Mouse (Mus musculus) midbrain, embryonic 13.5 days (tissue): ENCODE measurements at regions not wholly inside any gene's neighbourhood (a gene's known extent, or its start where the extent isn't known, plus 50 kb on each side); places are given as distances from the start of the nearest gene placed in this dataset.

Source experiments
- ATAC-seq: fragments of 200-750 bp; cut with Nextera tagmentation; 2 replicates; pipeline ENCODE4 v1.8.0; 2017; ENCODE audit warnings: mild to moderate bottlenecking, moderate TSS enrichment, moderate library complexity
- H3K27ac ChIP-seq: fragments of 300-500 bp; sonication (generic); 2 replicates; pipeline ENCODE4 v1.5.1; 2015; ENCODE audit warnings: inconsistent platforms, mild to moderate bottlenecking, moderate library complexity
- H3K27me3 ChIP-seq: fragments of 300-500 bp; sonication (generic); 2 replicates; pipeline ENCODE4 v1.6.1; 2015; ENCODE audit warnings: mild to moderate bottlenecking, inconsistent platforms
- H3K36me3 ChIP-seq: fragments of 300-500 bp; sonication (generic); 2 replicates; pipeline ENCODE4 v1.6.1; 2015; ENCODE audit warnings: mild to moderate bottlenecking, inconsistent platforms
- H3K4me1 ChIP-seq: fragments of 300-500 bp; sonication (generic); replicated peaks from 2 replicates; pipeline ENCODE4 v1.6.1; 2015; ENCODE audit warnings: inconsistent platforms
- H3K4me2 ChIP-seq: fragments of 300-500 bp; sonication (generic); replicated peaks from 2 replicates; pipeline ENCODE4 v1.6.1; 2015; ENCODE audit warnings: moderate library complexity, mild to moderate bottlenecking, inconsistent platforms
- H3K4me3 ChIP-seq: fragments of 300-500 bp; sonication (generic); replicated peaks from 2 replicates; pipeline ENCODE4 v1.5.1; 2015; ENCODE audit warnings: mild to moderate bottlenecking, inconsistent platforms
- H3K9ac ChIP-seq: fragments of 300-500 bp; sonication (generic); replicated peaks from 2 replicates; pipeline ENCODE4 v1.6.1; 2015; ENCODE audit warnings: mild to moderate bottlenecking, inconsistent platforms
- H3K9me3 ChIP-seq: fragments of 300-500 bp; sonication (generic); 2 replicates; pipeline ENCODE4 v1.6.1; 2016; ENCODE audit warnings: mild to moderate bottlenecking, inconsistent platforms
- WGBS: fragments of 180-500 bp; shearing (Covaris S2); methylation state at CpG from one replicate; pipeline ENCODE4 v1.1.7; 2015; 5-methylcytosine and 5-hydroxymethylcytosine counted together

DNA sequence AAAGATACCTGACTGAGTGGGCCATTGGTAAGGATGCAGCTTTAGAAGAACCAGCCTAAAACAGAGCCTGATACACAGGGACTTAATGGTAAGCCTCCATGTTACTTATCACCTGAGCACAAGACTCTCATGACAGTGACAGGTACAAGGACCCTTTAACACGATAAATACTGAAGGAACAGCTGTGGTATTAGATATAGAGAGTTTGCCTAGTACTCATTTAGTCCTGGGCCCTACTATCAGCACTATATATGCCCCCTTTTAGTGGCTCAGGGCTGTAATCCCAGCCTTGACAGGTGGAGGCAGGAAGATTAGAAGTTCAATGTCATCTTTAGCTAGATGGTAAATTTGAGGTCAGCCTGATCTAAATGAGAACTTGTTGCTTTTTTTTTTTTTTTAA lies 148.0 kb upstream of the Jade1 start:
- Histone ChIP-seq H3K9me3 (no peaks in the 10 kb centered on the region), H3K4me3 (no peak overlapping the region), H3K4me1 (peaks cover 15% of the 10 kb centered on the region), H3K27ac (no peak overlapping the region), H3K36me3 (no peaks in the 10 kb centered on the region), H3K27me3 (peaks cover 4% of the 10 kb centered on the region; the same call in 1 of the 2 replicates), H3K9ac (no peak overlapping the region), H3K4me2 (no peak overlapping the region)
- no peak for ATAC-seq
- 84% methylated on average over 1 of the region's 1 CpGs for WGBS

DNA sequence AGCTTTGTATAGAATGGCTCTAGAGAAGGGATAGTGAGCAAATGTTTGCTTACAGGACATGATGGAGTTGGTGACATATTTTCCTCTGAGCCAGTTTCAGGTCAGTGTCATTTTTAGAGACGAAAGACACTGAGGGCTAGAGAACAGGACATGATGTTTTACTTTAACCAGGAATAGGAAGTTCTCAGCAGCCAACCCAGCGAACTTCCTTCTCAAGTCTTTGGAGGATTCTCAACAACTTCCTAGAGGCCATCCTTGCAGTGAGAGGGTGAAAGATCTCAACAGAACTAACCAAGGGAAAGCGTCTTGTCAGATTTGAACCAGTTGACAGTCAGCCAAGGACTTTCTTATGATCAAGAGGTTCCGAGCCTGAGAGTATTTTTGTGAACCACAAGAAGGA lies 153.7 kb upstream of the Jade1 start:
- H3K27me3 ChIP-seq, result no peaks in the 10 kb centered on the region
- WGBS, result 86% methylated on average over 4 of the region's 4 CpGs
- H3K9ac ChIP-seq, result no peak overlapping the region
- no peak overlapping the region for H3K4me3 ChIP-seq
- ATAC-seq, result no peak
- 0 out of 2 replicates have a peak, but pooled peaks cover 3% of the 10 kb centered on the region for H3K4me1 ChIP-seq
- H3K27ac ChIP-seq, result no peak overlapping the region
- no peak overlapping the region for H3K4me2 ChIP-seq
- no peaks in the 10 kb centered on the region for H3K9me3 ChIP-seq
- H3K36me3 ChIP-seq, result no peaks in the 10 kb centered on the region

DNA sequence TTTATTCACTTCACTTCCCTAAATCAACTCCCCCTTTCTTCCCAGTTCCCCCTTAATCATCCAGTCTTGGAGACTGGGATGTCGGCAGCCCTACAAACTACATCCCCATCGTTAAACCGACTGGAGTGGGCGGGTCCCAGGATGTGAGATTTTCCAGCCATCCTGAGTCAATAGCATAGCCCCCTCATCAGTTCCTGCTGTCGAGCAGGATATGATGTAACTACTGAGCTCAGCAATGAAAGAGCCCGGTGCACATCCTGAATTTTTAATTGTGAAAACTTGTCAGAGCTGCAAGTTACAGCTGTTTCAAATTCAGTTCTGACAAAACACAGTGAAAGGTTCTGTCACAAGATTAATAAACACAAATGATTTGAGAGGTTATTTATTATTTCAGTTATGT lies 165.7 kb upstream of the Jade1 start:
- no peak overlapping the region for H3K9ac ChIP-seq
- no peak overlapping the region for H3K4me2 ChIP-seq
- no peaks in the 10 kb centered on the region for H3K4me1 ChIP-seq
- H3K36me3 ChIP-seq, result no peaks in the 10 kb centered on the region
- no peaks in the 10 kb centered on the region; the same call in 1 of the 2 replicates for H3K9me3 ChIP-seq
- no peak overlapping the region for H3K27ac ChIP-seq
- WGBS, result 83% methylated on average over 6 of the region's 6 CpGs
- H3K27me3 ChIP-seq, result no peaks in the 10 kb centered on the region
- no peak for ATAC-seq
- H3K4me3 ChIP-seq, result no peak overlapping the region

DNA sequence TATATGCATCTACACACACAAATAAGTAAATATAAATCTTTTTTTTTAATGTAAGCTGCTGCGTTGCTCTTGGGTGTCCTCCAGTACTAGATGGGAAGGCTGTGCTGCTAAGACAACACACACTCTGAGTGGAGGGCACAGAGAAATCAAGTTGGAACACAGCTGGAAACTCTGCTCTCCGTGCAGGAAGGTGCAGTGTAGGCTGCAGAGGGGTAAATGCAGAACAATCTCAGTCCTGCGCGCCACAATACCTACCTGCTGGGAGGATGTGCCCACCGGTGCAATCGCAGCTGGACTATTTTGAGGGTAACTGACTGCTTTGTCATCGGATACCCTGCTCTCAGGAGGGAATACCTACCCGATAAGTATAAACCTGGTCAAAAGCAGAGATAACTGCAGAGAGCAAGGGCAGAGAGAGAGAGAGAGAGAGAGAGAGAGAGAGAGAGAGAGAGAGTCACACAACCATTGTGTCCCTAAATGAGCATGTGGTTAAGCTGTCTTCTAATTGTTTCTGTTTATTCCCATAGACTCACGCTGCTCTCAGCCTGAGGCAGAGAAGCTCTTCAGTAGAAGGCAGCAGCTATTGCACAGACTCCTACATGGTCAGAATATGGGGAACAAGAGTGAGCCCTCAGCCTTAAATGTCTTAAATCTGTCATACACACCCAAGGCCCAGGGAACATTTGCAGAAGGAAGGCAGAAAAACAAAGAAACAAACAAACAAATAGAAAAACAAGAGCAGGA lies 167.9 kb upstream of the Jade1 start:
- H3K4me1 ChIP-seq, result no peaks in the 10 kb centered on the region
- no peak overlapping the region for H3K27ac ChIP-seq
- no peak overlapping the region for H3K4me3 ChIP-seq
- no peaks in the 10 kb centered on the region for H3K27me3 ChIP-seq
- ATAC-seq, result no peak
- H3K36me3 ChIP-seq, result no peaks in the 10 kb centered on the region
- no peak overlapping the region for H3K4me2 ChIP-seq
- H3K9me3 ChIP-seq, result no peaks in the 10 kb centered on the region; the same call in 1 of the 2 replicates
- WGBS, result 56% methylated on average over 9 of the region's 9 CpGs
- H3K9ac ChIP-seq, result no peak overlapping the region

DNA sequence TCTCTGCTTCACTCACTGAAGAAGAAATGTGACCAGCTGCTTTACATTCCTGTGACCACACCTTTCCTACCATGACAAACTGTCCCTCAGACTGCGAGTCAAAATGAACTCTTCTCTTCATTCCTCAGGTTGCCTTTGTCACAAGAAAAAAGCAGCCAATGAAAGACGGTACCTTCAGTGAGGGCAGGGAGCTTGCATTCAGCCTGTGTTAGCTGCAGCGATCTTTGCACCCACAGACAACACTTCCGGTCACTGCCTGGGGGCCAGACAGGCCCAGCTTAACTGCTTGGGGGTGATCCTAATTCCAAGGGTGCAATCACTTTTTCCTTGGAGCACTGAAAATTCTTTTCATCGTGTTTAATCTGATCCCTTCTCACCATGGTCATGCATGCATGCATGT lies 169.2 kb upstream of the Jade1 start:
- Histone ChIP-seq H3K4me3 (no peak overlapping the region), H3K4me1 (no peaks in the 10 kb centered on the region), H3K27ac (no peak overlapping the region), H3K36me3 (no peaks in the 10 kb centered on the region), H3K9me3 (no peaks in the 10 kb centered on the region; the same call in 1 of the 2 replicates), H3K27me3 (no peaks in the 10 kb centered on the region), H3K4me2 (no peak overlapping the region), H3K9ac (no peak overlapping the region)
- ATAC-seq, result no peak
- 62% methylated on average over 5 of the region's 5 CpGs for WGBS

DNA sequence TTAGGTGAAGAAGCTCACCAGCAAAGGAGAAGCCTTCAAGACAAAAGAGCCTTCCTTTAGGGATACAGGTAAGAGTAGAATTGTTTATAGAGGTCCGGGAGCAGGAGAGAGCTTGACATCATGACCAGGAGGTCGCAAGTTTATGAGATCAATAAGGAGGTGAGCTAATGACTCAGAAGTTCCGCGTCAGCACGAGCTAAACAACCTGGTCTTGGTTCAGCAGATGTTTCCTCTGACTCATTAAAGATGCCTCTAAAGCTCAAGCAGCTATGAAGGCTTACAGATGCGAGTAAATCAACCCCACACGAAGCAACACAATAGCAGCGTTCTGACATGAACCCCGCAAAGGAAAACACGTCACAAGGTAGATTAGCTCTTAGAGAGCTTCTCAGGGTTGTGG lies 171.1 kb upstream of the Jade1 start:
- Histone ChIP-seq H3K4me2 (no peak overlapping the region), H3K9ac (no peak overlapping the region), H3K27me3 (no peaks in the 10 kb centered on the region), H3K9me3 (no peaks in the 10 kb centered on the region; the same call in 1 of the 2 replicates), H3K4me1 (no peaks in the 10 kb centered on the region), H3K27ac (no peak overlapping the region), H3K36me3 (no peaks in the 10 kb centered on the region), H3K4me3 (no peak overlapping the region)
- no peak for ATAC-seq
- WGBS, result 89% methylated on average over 10 of the region's 10 CpGs

DNA sequence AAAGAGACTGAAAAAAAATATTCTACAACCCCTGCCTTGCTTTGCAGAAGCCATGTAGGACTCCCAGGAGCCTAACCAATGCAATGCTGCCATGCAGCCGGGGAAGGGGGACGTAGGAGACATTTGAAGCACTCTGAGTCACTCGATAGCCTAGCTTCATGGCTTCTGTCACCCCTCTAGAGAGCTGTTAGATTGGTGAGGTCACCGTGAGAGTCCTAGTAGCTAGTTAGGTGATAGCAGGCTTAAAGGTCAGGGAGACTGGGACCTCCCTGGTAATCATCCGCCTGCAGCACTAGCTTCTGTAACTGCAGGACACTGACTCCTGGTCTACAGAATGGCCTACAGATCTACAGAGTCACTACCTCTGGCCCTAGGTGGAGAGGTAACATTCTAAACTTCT lies 177.0 kb upstream of the Jade1 start:
- H3K9me3 ChIP-seq, result no peaks in the 10 kb centered on the region
- no peaks in the 10 kb centered on the region for H3K27me3 ChIP-seq
- peaks cover 17% of the 10 kb centered on the region for H3K4me1 ChIP-seq
- no peak overlapping the region for H3K9ac ChIP-seq
- H3K4me3 ChIP-seq, result no peak overlapping the region
- no peak overlapping the region; the same call in 1 of the 2 replicates for H3K27ac ChIP-seq
- H3K36me3 ChIP-seq, result no peaks in the 10 kb centered on the region
- 90% methylated on average over 5 of the region's 5 CpGs for WGBS
- ATAC-seq, result no peak
- no peak overlapping the region for H3K4me2 ChIP-seq

DNA sequence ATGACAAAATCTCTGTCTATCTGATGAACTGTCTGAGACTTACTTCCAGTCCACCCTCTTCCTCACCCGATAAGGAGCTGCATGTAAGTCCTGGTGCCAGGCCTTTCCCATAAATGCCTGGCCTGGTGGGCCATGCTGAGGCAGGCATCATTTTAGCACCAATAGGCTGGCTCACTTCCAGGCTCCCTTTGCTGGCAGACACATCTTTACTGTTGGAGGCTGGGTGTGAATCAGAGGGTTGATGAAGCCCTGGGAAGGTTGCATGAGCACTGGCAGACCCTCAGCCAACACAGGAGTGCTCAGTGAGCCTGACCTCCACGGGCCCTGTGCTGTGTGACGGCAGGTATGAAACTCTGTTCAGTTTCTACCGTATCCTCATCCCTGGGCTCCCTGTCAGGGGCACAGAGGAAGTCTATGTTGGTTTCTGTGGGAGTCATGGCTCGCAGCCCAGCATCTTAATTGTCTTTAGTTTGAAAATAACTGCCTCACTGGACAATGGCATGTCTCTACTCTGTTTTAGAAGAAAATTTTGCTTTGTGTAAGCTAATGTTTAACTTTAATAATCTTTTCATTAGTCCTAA lies 177.6 kb upstream of the Jade1 start:
- 0 out of 2 replicates have a peak, but pooled peaks have one; percentile 21 for ATAC-seq
- Histone ChIP-seq H3K9ac (no peak overlapping the region), H3K27me3 (no peaks in the 10 kb centered on the region), H3K4me2 (no peak overlapping the region), H3K4me3 (no peak overlapping the region), H3K36me3 (no peaks in the 10 kb centered on the region), H3K4me1 (peaks cover 17% of the 10 kb centered on the region), H3K9me3 (no peaks in the 10 kb centered on the region), H3K27ac (no peak overlapping the region)
- 73% methylated on average over 5 of the region's 5 CpGs for WGBS

DNA sequence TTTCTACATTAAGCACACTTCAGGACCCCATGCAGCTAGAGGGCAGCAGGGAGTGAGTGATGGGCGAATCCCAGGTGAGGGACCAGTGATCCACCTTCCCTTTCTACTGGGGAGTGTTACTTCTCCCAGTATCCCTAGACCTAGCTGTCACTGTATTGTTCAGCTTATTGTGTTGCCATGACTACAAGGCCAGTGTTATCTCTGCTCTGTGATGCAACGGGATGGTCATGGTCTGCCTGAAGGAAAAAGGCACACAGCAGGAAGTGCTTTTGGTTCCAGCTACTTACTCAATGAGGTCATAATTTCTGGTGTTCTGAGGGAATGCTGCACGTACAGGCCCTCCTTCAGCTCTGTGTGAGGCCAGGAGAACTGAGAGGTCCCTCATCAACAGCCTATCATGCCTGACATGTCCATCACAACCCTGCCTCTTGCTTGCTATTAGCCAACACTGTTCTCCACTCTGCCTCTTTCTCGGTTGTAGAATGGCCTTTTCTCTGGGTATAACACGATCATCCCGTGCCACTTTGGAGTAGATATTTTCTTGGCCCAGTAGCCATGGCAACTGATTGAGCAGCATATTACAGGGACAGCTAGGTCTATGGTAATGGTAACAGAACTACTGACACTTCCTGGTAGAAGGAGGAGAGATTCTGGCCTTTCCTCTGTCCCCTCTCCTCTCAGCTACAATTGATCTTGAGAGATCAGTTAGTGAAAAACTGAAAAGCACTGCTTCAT lies 178.5 kb upstream of the Jade1 start:
- no peaks in the 10 kb centered on the region for H3K9me3 ChIP-seq
- no peaks in the 10 kb centered on the region for H3K27me3 ChIP-seq
- peak; percentile 82 for ATAC-seq
- no peak overlapping the region for H3K27ac ChIP-seq
- peaks cover 17% of the 10 kb centered on the region for H3K4me1 ChIP-seq
- no peak overlapping the region for H3K9ac ChIP-seq
- 35% methylated on average over 6 of the region's 6 CpGs for WGBS
- H3K4me3 ChIP-seq, result no peak overlapping the region
- H3K4me2 ChIP-seq, result no peak overlapping the region
- no peaks in the 10 kb centered on the region for H3K36me3 ChIP-seq

DNA sequence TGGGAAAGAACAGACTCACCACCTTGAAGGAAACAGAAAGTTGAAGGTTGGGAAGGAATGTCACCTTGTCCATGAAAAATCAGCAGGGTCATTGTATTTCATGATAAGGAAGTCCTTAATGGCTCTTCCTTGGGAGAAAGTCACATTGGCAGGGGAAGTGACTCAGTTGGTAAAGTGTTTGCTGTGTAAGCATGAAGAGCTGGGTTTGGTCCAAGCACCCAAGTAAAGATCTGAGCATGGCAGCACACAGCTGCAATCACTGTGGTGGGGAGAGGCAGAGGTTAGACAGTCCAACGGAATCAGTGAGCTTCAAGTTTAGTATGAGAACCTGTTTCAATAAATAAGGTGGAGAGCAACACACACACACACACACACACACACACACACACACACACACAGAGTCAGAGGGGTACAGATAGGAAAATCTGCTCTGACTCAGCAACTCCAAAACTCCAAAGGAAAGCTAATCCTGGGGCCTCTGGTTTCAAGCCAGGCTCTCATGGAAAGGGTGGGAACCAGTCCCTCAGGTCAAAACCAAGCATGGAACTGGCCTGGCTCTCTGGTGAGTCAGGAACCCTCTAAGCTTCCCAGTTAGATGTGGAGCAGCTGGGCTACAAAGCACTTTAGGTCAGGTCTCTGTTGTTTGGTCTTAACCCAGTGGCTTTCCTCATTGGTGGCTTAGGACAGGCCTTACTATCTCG lies 180.2 kb upstream of the Jade1 start:
- peaks cover 17% of the 10 kb centered on the region for H3K4me1 ChIP-seq
- H3K9ac ChIP-seq, result no peak overlapping the region
- no peak for ATAC-seq
- H3K9me3 ChIP-seq, result no peaks in the 10 kb centered on the region
- no peaks in the 10 kb centered on the region for H3K36me3 ChIP-seq
- H3K4me2 ChIP-seq, result no peak overlapping the region
- H3K27ac ChIP-seq, result no peak overlapping the region
- WGBS, result 83% methylated on average over 2 of the region's 2 CpGs
- H3K27me3 ChIP-seq, result no peaks in the 10 kb centered on the region
- H3K4me3 ChIP-seq, result no peak overlapping the region

DNA sequence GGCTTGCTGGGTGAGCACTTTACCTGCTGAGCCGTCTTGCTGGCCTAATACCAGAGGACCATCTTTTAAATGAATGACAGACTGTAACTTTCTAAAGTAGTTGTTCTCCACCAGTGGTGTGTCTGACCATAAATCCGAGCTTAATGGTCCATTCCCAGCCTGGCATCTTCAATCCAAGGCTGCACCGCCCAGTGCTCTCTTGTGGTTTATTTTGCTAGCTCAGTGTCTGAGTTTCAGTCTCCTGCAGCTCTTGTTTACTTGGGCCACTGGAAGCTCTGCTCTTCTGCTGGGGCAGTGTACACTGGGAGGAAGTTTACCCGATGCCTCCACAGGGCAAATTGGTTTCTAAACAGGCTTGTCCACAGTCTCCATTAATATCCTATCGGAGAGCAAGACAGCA lies 182.3 kb upstream of the Jade1 start:
- no peak overlapping the region for H3K4me3 ChIP-seq
- no peak overlapping the region for H3K4me2 ChIP-seq
- no peaks in the 10 kb centered on the region for H3K36me3 ChIP-seq
- no peak overlapping the region for H3K9ac ChIP-seq
- 81% methylated on average over 5 of the region's 5 CpGs for WGBS
- H3K9me3 ChIP-seq, result no peaks in the 10 kb centered on the region
- no peak overlapping the region for H3K27ac ChIP-seq
- H3K4me1 ChIP-seq, result peaks cover 13% of the 10 kb centered on the region
- no peaks in the 10 kb centered on the region for H3K27me3 ChIP-seq
- no peak for ATAC-seq
